Mouse (Mus musculus) stomach, embryonic 16.5 days (tissue): ENCODE data around the gene Arhgap32. TPM values are rescaled to one million over a fixed set of nuclear protein-coding genes. Genes with fewer than 3 reads are reported as not detected.

Experiments used
- ATAC-seq: fragments of 200-750 bp; cut with Nextera tagmentation; 2 replicates; pipeline ENCODE4 v1.8.0; 2017; ENCODE audit warnings: moderate number of reproducible peaks, moderate TSS enrichment; ENCODE audit not compliant: insufficient read depth, low FRiP score
- H3K27ac ChIP-seq: fragments of 300-500 bp; sonication (generic); 2 replicates; pipeline ENCODE4 v1.5.1; 2014; ENCODE audit warnings: low read length
- H3K27me3 ChIP-seq: fragments of 300-500 bp; sonication (generic); 2 replicates; pipeline ENCODE4 v1.6.1; 2014; ENCODE audit warnings: low read length, control low read depth, mixed read lengths; ENCODE audit not compliant: control insufficient read depth, insufficient read depth
- H3K36me3 ChIP-seq: fragments of 300-500 bp; sonication (generic); 2 replicates; pipeline ENCODE4 v1.6.1; 2014; ENCODE audit warnings: low read length; ENCODE audit not compliant: control insufficient read depth, insufficient read depth
- H3K4me1 ChIP-seq: fragments of 300-500 bp; sonication (generic); 2 replicates; pipeline ENCODE4 v1.6.1; 2014; ENCODE audit warnings: low read length, control low read depth, mixed read lengths; ENCODE audit not compliant: control insufficient read depth, insufficient read depth
- H3K4me2 ChIP-seq: fragments of 300-500 bp; sonication (generic); 2 replicates; pipeline ENCODE4 v1.6.1; 2014; ENCODE audit warnings: low read depth, low read length, mixed read lengths
- H3K4me3 ChIP-seq: fragments of 300-500 bp; sonication (generic); replicated peaks from 2 replicates; pipeline ENCODE4 v1.5.1; 2014; ENCODE audit warnings: mild to moderate bottlenecking, low read length
- H3K9ac ChIP-seq: fragments of 300-500 bp; sonication (generic); 2 replicates; pipeline ENCODE4 v1.6.1; 2014; ENCODE audit warnings: low read length
- H3K9me3 ChIP-seq: fragments of 300-500 bp; sonication (generic); replicated peaks from 2 replicates; pipeline ENCODE4 v1.6.1; 2016; ENCODE audit warnings: low read length, control low read depth; ENCODE audit not compliant: control insufficient read depth
- WGBS: fragments of 180-500 bp; shearing (Covaris S2); extraction: QIAGEN DNeasy Blood & Tissue Kit; methylation state at CpG from one replicate; pipeline ENCODE4 v1.1.7; 2014; 5-methylcytosine and 5-hydroxymethylcytosine counted together
- polyA plus RNA-seq: library from polyadenylated mRNA; unstranded; fragments of >200 nt; fragmentation: Nextera tagmentation; extraction: Ambion mirVana; gene quantifications from 2 replicates; pipeline ENCODE4 v1.2.1, GENCODE M21; 2015

Gene Arhgap32
- polyA plus RNA-seq, 1 experiment from 2014 or later = 16.6 TPM

DNA sequence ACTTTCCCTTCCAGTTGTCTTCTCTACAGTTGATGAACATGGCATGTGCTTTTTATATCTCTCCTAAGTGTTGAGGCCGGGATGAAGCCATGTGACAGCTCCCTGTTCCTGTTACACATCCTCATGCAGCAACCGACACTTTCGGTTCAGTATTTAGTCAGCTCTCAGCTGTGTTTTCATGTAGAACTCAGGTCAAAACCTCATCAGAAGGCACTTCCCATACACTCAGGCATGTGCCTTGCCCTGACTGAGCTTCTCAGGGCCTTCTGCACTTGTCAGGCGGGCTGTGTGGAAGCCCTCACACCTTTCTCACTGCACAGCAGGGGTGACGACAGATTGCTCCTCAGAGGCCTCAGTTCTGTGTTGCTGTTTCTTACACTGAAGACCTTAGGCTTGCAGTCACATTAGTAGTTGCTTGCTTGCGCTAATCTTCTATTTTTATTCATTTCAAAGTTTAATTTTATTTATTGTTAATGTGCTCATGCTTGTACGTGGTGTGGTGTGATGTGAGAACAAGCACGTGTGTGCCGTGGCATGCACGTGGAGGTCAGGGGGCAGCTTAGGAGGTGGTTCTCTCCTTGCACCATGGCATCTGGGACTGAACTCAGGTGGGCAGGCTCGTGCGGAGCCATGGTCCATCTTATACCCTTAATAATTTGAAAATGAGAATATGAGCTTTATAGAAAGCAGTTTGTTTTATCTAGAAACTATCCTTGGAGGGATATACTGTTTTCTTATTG lies 30.5 kb downstream of the Arhgap32 start:
- peaks cover 5% of the 10 kb centered on the region; the same call in 1 of the 2 replicates for H3K4me1 ChIP-seq
- no peak overlapping the region for H3K27ac ChIP-seq
- no peaks in the 10 kb centered on the region for H3K9me3 ChIP-seq
- no peaks in the 10 kb centered on the region for H3K27me3 ChIP-seq
- WGBS = 66% methylated on average over 12 of the region's 12 CpGs
- ATAC-seq = no peak
- H3K36me3 ChIP-seq = no peaks in the 10 kb centered on the region
- no peak overlapping the region for H3K4me2 ChIP-seq
- no peak overlapping the region for H3K9ac ChIP-seq
- no peak overlapping the region for H3K4me3 ChIP-seq

- no peak overlapping the region for H3K4me2 ChIP-seq
- no peak overlapping the region for H3K27ac ChIP-seq
- WGBS = 78% methylated on average over 3 of the region's 3 CpGs
- no peaks in the 10 kb centered on the region for H3K36me3 ChIP-seq
- H3K4me1 ChIP-seq = no peaks in the 10 kb centered on the region
- ATAC-seq = no peak
- no peaks in the 10 kb centered on the region for H3K27me3 ChIP-seq
- H3K9ac ChIP-seq = no peak overlapping the region
- H3K4me3 ChIP-seq = no peak overlapping the region
- no peaks in the 10 kb centered on the region for H3K9me3 ChIP-seq
These were observed 33.3 kb downstream of the Arhgap32 start for GRCm38 (mm10) chr9:32149241-32149640.

DNA sequence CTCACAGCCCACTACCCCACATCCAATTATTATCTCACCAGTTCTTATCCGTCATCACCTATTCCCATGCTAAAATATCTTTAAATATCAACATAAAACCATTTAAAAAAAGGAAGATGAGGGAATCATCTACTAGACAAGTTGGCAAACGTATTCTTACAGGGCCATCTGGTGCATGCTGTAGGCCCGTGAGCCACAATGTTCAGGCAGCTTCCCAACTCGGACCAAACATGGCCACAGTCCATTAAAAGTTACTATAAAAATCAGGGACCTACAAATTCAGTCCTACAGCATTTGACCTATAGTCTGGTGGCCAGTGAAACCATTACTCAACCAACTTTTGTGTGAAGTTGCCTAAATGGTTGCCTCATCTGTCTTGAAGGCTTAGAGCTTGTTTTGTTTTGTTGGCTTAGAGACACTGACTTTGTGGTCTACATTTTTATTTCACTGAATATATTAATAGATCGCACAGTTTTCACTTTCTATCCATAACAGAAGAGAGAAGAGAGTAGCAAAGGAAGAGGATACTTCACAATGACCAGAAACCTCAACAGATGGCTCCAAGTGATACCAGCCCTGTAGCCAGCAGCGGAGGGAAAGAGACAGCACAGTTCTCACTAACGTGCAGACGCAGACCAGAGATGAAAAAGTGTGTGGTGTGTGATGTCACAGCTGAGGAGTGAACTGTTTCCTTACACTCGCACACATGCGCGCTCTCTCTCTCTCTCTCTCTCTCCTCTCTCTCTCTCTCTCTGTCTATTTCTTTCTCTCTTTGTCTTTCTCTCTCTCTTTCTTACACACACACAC lies 34.1 kb downstream of the Arhgap32 start:
- Histone ChIP-seq H3K9me3 (no peaks in the 10 kb centered on the region), H3K27ac (no peak overlapping the region), H3K36me3 (no peaks in the 10 kb centered on the region), H3K4me3 (no peak overlapping the region), H3K4me1 (no peaks in the 10 kb centered on the region), H3K9ac (no peak overlapping the region), H3K27me3 (no peaks in the 10 kb centered on the region), H3K4me2 (no peak overlapping the region)
- 80% methylated on average over 11 of the region's 11 CpGs for WGBS
- no peak for ATAC-seq

DNA sequence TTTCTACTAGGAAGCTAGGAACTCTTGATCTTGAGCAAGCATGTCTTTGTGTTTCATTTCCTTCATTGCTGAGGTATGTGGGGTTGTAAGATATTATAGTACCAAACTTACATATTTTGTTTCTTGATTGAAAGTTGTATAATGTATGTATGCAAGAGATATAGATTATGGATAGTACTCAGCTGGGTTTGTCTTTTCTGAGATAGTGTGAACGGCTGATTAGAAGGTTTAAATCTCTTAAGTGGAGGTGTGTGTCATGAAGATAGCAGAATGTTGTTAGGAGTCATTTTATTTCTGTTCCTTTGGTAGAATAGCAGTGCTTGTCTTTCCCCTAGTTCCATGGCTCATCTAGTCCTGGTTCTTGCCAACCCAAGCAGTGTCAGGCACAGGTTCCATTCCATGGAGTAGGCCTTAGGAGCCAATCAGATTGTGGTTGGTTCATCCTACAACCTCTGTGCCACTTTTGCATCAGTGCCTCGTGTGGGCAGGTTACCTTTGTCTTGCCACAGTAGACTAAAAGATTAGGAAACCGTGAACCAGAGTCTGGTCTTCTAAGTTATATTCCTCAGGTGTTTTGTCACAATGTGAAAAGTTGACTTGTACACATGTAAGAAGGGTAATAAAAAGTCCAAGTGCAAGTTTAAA lies 38.9 kb downstream of the Arhgap32 start:
- Histone ChIP-seq H3K4me1 (no peaks in the 10 kb centered on the region), H3K27ac (no peak overlapping the region), H3K9ac (no peak overlapping the region), H3K4me2 (no peak overlapping the region), H3K36me3 (no peaks in the 10 kb centered on the region), H3K9me3 (no peaks in the 10 kb centered on the region), H3K27me3 (no peaks in the 10 kb centered on the region), H3K4me3 (no peak overlapping the region)
- 76% methylated on average over 3 of the region's 3 CpGs for WGBS
- ATAC-seq = no peak

DNA sequence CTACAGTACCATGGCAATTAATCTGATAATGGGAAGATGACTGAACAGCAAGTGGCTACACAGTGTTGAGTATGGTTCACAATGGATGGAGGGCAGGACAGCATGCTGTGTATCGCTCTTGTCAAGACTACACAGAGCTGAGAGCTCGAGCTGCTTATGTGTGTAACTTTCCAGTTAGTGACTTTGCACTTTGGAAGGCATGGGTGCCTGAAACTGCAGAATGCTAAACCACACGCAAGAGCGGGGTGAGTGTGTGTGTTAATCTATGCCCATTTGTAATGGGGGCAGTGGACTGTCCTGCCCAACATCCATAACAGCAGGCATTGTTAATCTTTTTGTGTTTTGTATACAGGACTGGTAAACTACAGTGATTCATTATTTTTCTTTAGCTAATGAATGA lies 40.8 kb downstream of the Arhgap32 start:
- H3K4me3 ChIP-seq = no peak overlapping the region
- 78% methylated on average over 4 of the region's 4 CpGs for WGBS

DNA sequence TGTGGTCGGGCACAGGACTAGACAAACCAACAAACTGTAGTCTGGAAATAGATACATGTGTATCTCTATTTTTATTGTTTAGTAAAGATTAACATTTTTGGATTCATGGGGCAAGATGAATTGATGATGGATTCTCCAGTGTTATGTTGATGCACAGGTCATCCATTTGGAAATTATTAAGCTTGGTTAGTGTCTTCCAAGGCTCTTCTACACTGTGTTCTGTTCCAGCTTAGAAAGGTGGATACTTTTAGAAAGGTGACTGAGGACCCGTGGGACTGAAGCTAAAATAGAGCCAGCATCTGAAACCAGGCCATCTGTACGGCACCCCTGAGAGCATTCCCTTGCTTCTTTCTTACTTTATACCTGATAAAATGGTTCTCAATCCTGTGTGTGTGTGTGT lies 41.3 kb downstream of the Arhgap32 start:
- Histone ChIP-seq H3K27ac (no peak overlapping the region), H3K9me3 (no peaks in the 10 kb centered on the region), H3K9ac (no peak overlapping the region), H3K27me3 (no peaks in the 10 kb centered on the region), H3K36me3 (no peaks in the 10 kb centered on the region), H3K4me1 (no peaks in the 10 kb centered on the region), H3K4me2 (no peak overlapping the region), H3K4me3 (no peak overlapping the region)
- WGBS = 76% methylated on average over 3 of the region's 3 CpGs
- ATAC-seq = no peak

More for the DNA sequence above, 40.8 kb downstream of the Arhgap32 start:
- no peak overlapping the region for H3K4me2 ChIP-seq
- no peak overlapping the region for H3K9ac ChIP-seq
- no peaks in the 10 kb centered on the region for H3K4me1 ChIP-seq
- no peak for ATAC-seq
- H3K27ac ChIP-seq = no peak overlapping the region
- no peaks in the 10 kb centered on the region for H3K36me3 ChIP-seq
- H3K27me3 ChIP-seq = no peaks in the 10 kb centered on the region
- no peaks in the 10 kb centered on the region for H3K9me3 ChIP-seq

GRCm38 (mm10) chr9:32158837-32159543 lies 43.1 kb downstream of the Arhgap32 start:
- no peak overlapping the region for H3K4me2 ChIP-seq
- no peaks in the 10 kb centered on the region for H3K36me3 ChIP-seq
- ATAC-seq = peak; percentile 77
- no peak overlapping the region for H3K4me3 ChIP-seq
- no peaks in the 10 kb centered on the region for H3K27me3 ChIP-seq
- H3K9ac ChIP-seq = no peak overlapping the region
- no peaks in the 10 kb centered on the region for H3K4me1 ChIP-seq
- no peaks in the 10 kb centered on the region for H3K9me3 ChIP-seq
- 24% methylated on average over 3 of the region's 3 CpGs for WGBS
- no peak overlapping the region for H3K27ac ChIP-seq

DNA sequence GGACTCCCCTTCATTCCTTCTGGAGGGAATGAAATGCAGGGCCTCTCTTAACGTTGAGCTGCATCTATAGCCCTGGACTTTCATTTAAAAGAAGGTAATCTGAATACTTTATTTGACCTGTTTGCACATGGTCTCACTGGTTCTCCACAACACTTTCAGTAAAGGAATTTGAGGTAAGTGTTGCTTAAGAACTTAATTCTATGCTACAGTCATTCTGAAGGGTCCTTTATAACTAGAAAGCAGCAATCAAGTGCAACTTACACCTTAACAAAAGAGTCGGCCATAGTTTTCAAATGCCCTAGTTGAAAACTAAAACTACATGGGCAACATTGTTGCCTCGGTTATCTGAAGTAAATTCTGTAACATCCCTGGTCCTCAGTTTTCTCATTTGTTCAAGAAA lies 43.8 kb downstream of the Arhgap32 start:
- Histone ChIP-seq H3K4me2 (no peak overlapping the region), H3K27me3 (no peaks in the 10 kb centered on the region), H3K27ac (no peak overlapping the region), H3K4me3 (no peak overlapping the region), H3K4me1 (no peaks in the 10 kb centered on the region), H3K9ac (no peak overlapping the region), H3K36me3 (no peaks in the 10 kb centered on the region), H3K9me3 (no peaks in the 10 kb centered on the region)
- no peak for ATAC-seq
- WGBS = 72% methylated on average over 3 of the region's 3 CpGs
